Mouse (Mus musculus) embryo, embryonic 11.5 days (tissue): ENCODE measurements at regions not wholly inside any gene's neighbourhood (a gene's known extent, or its start where the extent isn't known, plus 50 kb on each side); places are given as distances from the start of the nearest gene placed in this dataset.

Experiments
- DNase-seq: peaks from one replicate; pipeline ENCODE4 v3.0.0-alpha.2; 2012; ENCODE audit warnings: low read depth, low spot score

DNA sequence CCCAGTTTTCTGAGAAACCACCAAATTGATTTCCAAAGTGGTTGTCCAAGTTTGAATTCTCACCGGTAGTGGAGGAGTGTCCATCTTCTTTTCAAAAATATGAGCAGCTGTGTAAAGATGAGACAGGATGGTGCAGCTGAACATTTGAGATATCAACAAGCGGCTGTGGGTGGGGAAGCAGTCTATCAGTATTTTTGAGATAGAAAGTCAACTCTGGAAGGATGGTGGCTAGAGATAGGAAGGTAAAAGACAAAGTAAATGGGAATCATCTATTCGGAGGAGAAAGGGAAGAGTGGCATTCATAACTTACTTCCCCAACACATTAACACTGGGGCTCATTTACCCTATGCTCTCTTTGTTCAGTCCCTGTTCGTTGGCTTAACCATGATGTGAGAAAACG, 146.9 kb upstream of the Gmnc start:
- DNase-seq = no peak

DNA sequence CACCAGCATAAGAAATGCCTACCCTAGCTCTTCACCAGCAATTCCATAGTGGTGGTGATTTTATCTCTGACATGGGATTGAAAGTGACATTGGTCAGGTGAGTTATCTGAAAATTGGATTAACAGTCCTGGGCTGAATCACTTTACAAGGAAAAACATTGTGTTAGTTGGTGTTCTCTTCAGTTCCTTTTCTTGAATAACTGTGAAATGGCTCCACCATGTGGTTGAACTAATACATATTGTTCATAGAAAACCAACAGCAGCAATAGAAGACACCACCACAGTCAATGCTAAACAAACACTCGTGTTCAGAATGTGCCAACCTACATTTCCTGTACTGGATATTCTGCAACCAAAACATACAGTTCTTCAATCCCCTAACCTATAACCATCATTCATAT, 147.5 kb upstream of the Gmnc start:
- peak; percentile 31 for DNase-seq

DNA sequence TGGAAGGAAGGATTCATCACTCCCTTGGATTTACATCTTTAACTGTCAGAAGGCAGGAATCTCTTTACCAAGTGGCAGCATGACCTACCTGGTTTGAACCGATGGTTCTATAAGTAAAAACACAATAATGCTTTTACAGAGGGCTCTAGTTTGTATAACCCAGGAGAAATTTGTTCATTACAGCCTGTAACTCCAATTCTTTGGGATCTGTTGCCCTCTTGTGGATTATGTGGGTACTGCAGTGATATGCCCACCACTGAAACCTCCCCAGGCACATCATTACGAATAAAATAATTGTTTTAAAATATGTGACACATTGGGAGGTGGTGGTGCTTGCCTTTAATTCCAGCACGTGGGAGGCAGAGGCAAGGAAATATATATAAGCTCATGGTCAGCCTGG, 148.6 kb upstream of the Gmnc start:
- DNase-seq = peak; percentile 35

DNA sequence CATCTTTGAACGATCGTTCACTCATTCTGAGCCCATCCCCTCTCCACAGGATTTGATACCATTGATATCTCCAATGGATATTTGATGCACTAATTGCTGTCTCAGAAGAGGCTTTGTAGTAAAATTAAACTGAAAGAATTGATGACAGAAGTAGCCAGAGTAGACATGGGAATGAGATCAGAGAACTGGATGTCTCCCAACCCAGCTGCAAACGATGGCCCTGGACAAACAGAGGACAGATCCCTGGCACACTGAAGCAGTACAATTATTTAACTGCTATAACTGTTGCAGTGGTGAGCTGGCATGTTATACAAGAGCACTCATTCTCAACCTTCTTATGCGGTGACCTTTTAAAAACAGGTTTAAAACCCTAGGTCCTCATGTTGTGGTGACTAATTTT, 151.5 kb upstream of the Ostn start:
- no peak for DNase-seq

DNA sequence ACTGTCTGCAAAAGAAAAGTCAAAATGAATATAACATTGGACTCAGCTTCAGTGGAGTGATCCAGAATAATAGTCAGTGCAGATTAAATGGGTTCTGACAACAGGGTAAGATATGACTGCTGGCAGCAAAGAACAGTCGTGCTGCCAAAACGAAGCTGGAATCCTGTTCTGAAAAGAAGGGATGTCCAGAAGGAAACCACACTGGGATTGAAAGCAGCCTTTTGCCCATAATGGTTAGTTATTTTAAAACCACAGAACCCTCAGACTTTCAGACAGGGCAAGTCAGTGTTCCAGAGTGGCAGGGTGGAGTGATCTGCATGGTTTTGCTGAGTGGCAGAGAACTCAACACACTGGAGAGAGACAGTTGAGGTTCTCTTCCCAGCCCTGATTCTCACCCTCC, 111.6 kb upstream of the Ostn start:
- no peak for DNase-seq
